Mouse (Mus musculus): ENCODE results near the gene Mrpl57.

The Mrpl57 gene

DNA sequence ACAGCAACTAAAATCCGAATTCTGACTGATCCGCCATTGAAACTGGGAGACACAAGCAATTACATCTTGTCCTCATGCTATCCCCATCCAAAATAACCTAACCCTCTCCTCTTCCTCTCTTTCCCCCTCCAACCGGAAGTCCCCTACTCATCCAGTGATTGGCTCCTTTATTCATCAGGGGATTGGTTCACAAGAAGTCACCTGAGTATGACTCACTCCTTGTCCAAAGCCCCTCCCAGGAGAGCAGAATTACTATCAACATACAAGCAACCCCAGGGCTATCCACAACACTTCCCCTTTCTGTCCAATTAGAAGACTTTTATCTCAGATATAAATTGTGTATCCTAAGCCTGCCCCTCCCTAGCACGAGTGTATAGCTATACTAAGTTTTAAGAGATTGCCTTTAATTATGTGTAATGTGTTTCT is 36.0 kb downstream of the Mrpl57 start:
- DNase-seq (ENCODE audit: low spot score), result no peak

DNA sequence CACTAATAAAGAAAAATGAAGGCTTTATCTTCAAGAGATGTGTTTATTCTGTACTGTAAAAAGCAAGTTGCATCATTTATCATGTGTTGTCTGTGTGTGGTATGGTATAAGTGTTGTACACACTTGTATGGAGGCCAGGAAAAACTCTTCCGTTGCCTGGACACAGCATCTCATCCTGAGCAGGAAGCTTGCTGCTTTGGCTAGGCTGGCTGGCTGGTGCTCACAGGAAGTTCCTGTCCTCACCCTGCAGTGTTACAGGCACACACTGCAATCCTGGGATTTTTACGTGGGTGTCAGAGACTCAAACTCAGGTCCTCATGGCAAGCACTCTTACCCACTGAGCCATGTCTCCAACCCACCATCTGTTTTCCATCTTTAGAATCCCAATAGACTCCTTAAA is 37.1 kb downstream of the Mrpl57 start:
- no peak for DNase-seq (ENCODE audit: low spot score)

DNA sequence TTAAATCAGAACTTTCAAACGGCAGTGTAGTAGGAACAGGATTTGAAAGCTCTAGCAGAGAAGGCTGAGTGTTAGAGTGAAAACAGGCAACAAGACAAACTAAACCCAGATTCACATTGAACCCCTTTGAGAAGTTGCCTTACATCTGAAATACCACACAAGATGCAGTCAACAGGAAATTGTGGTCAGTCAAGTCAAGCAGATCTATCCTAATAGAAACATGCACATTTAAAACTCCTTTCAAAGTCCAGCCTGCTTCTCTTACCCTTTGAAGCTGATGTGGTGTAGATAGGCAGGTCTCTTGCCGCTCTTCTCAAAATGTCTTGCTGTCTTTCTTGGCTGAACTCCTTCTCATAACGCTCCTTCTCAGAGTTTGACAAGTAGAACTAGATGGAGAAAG is 39.2 kb downstream of the Mrpl57 start:
- DNase-seq (ENCODE audit: low spot score), result no peak

DNA sequence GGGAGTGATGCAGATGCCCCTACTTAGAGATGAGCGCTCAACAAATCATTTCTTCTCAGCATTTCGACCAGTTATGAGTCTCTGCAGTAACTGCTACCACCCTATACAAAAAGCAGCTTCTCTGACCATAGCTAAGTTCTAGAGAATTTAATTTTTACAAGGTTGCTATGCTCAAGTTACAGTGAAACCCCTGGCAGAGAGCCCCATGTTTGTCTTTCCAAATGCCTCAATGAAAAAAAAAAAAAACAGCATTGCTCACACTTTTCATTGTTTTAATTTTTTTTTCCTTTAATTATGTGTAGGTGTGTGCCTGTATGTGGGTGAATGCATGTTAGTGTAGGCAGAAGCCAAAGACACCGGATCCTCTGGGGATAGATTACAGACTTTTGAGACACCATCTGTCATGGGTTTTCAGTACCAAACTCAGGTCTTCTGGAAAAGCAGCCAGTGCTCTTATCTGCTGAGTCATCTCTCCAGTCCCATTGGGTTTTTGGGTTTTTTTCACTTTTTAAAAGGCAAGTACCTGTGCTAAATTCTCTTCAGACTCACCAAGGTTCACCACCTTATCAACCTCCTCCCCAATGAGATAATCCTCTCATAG is 40.7 kb downstream of the Mrpl57 start:
- DNase-seq (ENCODE audit: low spot score), result no peak

DNA sequence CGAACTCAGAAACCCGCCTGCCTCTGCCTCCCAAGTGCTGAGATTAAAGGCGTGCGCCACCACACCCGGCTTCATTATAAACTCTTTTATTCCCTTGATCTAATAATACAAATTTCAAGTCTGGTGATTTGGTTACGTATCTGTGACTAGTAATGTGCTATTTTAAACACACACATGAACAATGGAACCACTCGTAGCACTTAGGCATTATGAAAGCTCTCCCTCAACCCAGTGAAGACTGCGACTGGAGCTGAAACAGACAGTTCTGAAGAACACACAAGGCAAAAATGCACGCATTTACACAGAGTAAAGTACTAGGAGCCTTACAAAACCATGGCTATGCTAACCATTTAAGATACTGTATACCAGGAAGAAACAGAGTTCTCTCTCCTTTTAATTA is 51.9 kb downstream of the Mrpl57 start:
- DNase-seq (ENCODE audit: low spot score), result no peak

Data from lung, postnatal 25 days (tissue).